In genomic region chr13:54716916-54717315, GRCm38 (mm10) we compare ENCODE assay signal across 9 mouse cellular contexts. TPM values are rescaled to one million over a fixed set of nuclear protein-coding genes. Genes with fewer than 3 reads are reported as not detected.
A peak's percentile ranks its signal among the peaks of the same experiment; 100 is the strongest.
DNase-seq lines count a peak whose midpoint lies in the region; TF ChIP-seq lines count a peak whose summit lies in the region.
"Had no signal": no experiment of that assay in that cellular context is flagged by ENCODE, and none has a peak within 500 bp of the region (broad histone marks: within the 10 kb centered on the region; RNA-seq: fewer than 3 reads in every experiment).

No protein-coding gene starts in this region.

- WGBS in lung, adult 2 months = 4% methylated on average over 5 of the region's 5 CpGs

- no peak for TF ChIP-seq POLR2A in lung, adult 2 months (IDR thresholded peaks at IDR 0.05; ENCODE audit: borderline replicate concordance, extremely low read depth, low read depth, low read length)

- intact Hi-C loops in heart, postnatal 10 days (cut with DNase I) = loop anchor here (10.0 kb wide), 1 partner anchor 48 kb away; the partner anchor contains the start of gene Sncb
- intact Hi-C loops in left cerebral cortex, postnatal 4 days (cut with DNase I) = loop anchor here (10.0 kb wide), 3 partner anchors 78 to 458 kb away; no protein-coding TSS in a partner anchor

- no peak overlapping the region for H3K4me3 ChIP-seq in lung, adult 2 months (replicated peaks; ENCODE audit: extremely low read depth, low read depth, low read length)

- TF ChIP-seq CTCF in lung, adult 2 months (IDR thresholded peaks at IDR 0.05; ENCODE audit: insufficient read depth, low read length) = peak; percentile 58

- peak; percentile 31 for DNase-seq in lung, adult 2 months
- no peak for DNase-seq in lung, postnatal 25 days (ENCODE audit: low spot score)
- DNase-seq in T-cell, adult 2 months (ENCODE audit: low spot score) = peak; percentile 41
- DNase-seq in cerebellum, postnatal 36 days = peak; percentile 74 to 75
- DNase-seq in heart, postnatal 10 days = peak; percentile 29 to 57
- peak; percentile 68 for DNase-seq in left cerebral cortex, postnatal 4 days
- DNase-seq in retina, adult 2 months (ENCODE audit: low read depth, low spot score) = peak; percentile 46
- no peak for DNase-seq in urinary bladder, postnatal 10 days (ENCODE audit: low spot score)

- H3K4me1 ChIP-seq in lung, adult 2 months (ENCODE audit: control insufficient read depth, insufficient read depth, low read length) = no peaks in the 10 kb centered on the region

RNA-seq across cellular contexts. Expression of gene Cdhr2, which starts 15.7 kb away (rescaled TPM):
- polyA plus RNA-seq in lung, adult 2 months (2012; rRNA removed) = 0.05 and 1.1 TPM in 2 replicates
- not detected for total RNA-seq in heart, postnatal 10 days (2021)
- under 1 TPM; 0.12 to 0.26 TPM for total RNA-seq in left cerebral cortex, postnatal 4 days (2021)

RNA-seq across cellular contexts. Expression of gene Rnf44, which starts 23.2 kb away (rescaled TPM):
- polyA plus RNA-seq in lung, adult 2 months (2012; rRNA removed) = 256 and 338 TPM in 2 replicates
- total RNA-seq in heart, postnatal 10 days (2021) = 10 to 100 TPM; 61.2 to 62.2 TPM
- 100 to 1,000 TPM; 111 to 114 TPM for total RNA-seq in left cerebral cortex, postnatal 4 days (2021)

RNA-seq across cellular contexts. Expression of gene Gprin1, which starts 32.8 kb away (rescaled TPM):
- 0.07 and 0.09 TPM in 2 replicates for polyA plus RNA-seq in lung, adult 2 months (2012; rRNA removed)
- under 1 TPM; 0.05 to 0.10 TPM for total RNA-seq in heart, postnatal 10 days (2021)
- 100 to 1,000 TPM; 277 to 278 TPM for total RNA-seq in left cerebral cortex, postnatal 4 days (2021)
- polyA plus RNA-seq: heart, embryonic 16.5 days had no signal

RNA-seq across cellular contexts. Expression of gene Sncb, which starts 49.5 kb away (rescaled TPM):
- polyA plus RNA-seq in lung, adult 2 months (2012; rRNA removed) = not detected in 2 replicates
- total RNA-seq in heart, postnatal 10 days (2021) = not detected
- total RNA-seq in left cerebral cortex, postnatal 4 days (2021) = 100 to 1,000 TPM; 331 to 383 TPM
- polyA plus RNA-seq: heart, embryonic 16.5 days had no signal

Comparison
In these comparisons a context has a peak if more than half of its experiments do, and no peak if none do; other contexts are left out.
1. DNase-seq: peak in lung, adult 2 months (single experiment), T-cell, adult 2 months (single experiment), cerebellum, postnatal 36 days (2 of 2), heart, postnatal 10 days (2 of 2), left cerebral cortex, postnatal 4 days (single experiment) and retina, adult 2 months (single experiment); none in lung, postnatal 25 days (single experiment) and urinary bladder, postnatal 10 days (single experiment).
2. RNA of gene Gprin1, which starts 32.8 kb away (total RNA-seq): 277 to 278 TPM in left cerebral cortex, postnatal 4 days; 0.05 to 0.10 TPM in heart, postnatal 10 days; every median in the first group is over 100 times any median in the second.